Mouse (Mus musculus): ENCODE data around the gene Naa10. TPM values are rescaled to one million over a fixed set of nuclear protein-coding genes. Genes with fewer than 3 reads are reported as not detected.

Naa10 gene
- polyA plus RNA-seq, 3 experiments from 2014 or later: 173 to 214 (median 188) TPM

Other genes with a start within 250 kb of the Naa10 start
- gene Slc6a8, start 248.8 kb downstream of the Naa10 start, polyA plus RNA-seq (2017; shearing (Covaris generic)): 1 to 10 TPM in 1 of 3 experiments, under 1 TPM in 2; 0.82 to 1.2 (median 0.86) TPM
- 100 to 1,000 TPM; 275 to 325 (median 313) TPM for gene Bcap31, start 205.8 kb downstream of the Naa10 start, polyA plus RNA-seq (2017; shearing (Covaris generic))
- 10 to 100 TPM; 22.9 to 35.1 (median 34.0) TPM for gene Abcd1, start 205.3 kb downstream of the Naa10 start, polyA plus RNA-seq (2017; shearing (Covaris generic))
- not detected for gene Plxnb3, start 164.9 kb downstream of the Naa10 start, polyA plus RNA-seq (2017; shearing (Covaris generic))
- 1 to 10 TPM in 1 of 3 experiments, under 1 TPM in 2; 0.35 to 1.1 (median 0.59) TPM for gene Srpk3, start 147.5 kb downstream of the Naa10 start, polyA plus RNA-seq (2017; shearing (Covaris generic))
- gene Idh3g, start 135.0 kb downstream of the Naa10 start, polyA plus RNA-seq (2017; shearing (Covaris generic)): 100 to 1,000 TPM; 135 to 184 (median 143) TPM
- gene Ssr4, start 134.9 kb downstream of the Naa10 start, polyA plus RNA-seq (2017; shearing (Covaris generic)): 100 to 1,000 TPM; 206 to 265 (median 243) TPM
- gene Pdzd4, start 97.0 kb downstream of the Naa10 start, polyA plus RNA-seq (2017; shearing (Covaris generic)): under 1 TPM; 0.15 to 0.24 (median 0.15) TPM
- 1 to 10 TPM; 1.5 to 3.2 (median 2.7) TPM for gene Avpr2, start 29.8 kb downstream of the Naa10 start, polyA plus RNA-seq (2017; shearing (Covaris generic))
- 10 to 100 TPM in 1 of 3 experiments, 1 to 10 TPM in 2; 5.6 to 21.3 (median 9.7) TPM for gene L1cam, start 25.8 kb downstream of the Naa10 start, polyA plus RNA-seq (2017; shearing (Covaris generic))
- 100 to 1,000 TPM; 114 to 148 (median 147) TPM for gene Arhgap4, start 74 bp downstream of the Naa10 start, polyA plus RNA-seq (2017; shearing (Covaris generic))
- 10 to 100 TPM in 1 of 3 experiments, 1 to 10 TPM in 2; 4.2 to 10.0 (median 6.5) TPM for gene Renbp, start 8.9 kb upstream of the Naa10 start, polyA plus RNA-seq (2017; shearing (Covaris generic))
- gene Hcfc1, start 44.4 kb upstream of the Naa10 start, polyA plus RNA-seq (2017; shearing (Covaris generic)): 10 to 100 TPM; 35.4 to 39.1 (median 37.1) TPM
- gene Irak1, start 102.0 kb upstream of the Naa10 start, polyA plus RNA-seq (2017; shearing (Covaris generic)): 10 to 100 TPM; 21.3 to 32.3 (median 27.2) TPM
- gene Opn1mw, start 205.5 kb upstream of the Naa10 start, polyA plus RNA-seq (2017; shearing (Covaris generic)): not detected
- gene Mecp2, start 213.4 kb upstream of the Naa10 start, polyA plus RNA-seq (2017; shearing (Covaris generic)): 10 to 100 TPM; 11.5 to 22.5 (median 20.6) TPM
- gene Tex28, start 245.9 kb upstream of the Naa10 start, polyA plus RNA-seq (2017; shearing (Covaris generic)): not detected